Mouse (Mus musculus) cerebellum, postnatal 14 days (tissue): Measurements from ENCODE around the gene Pate3.
"Not testable (repeated sequence)": the region's sequence is repeated elsewhere in the genome, so short reads cannot be mapped to it uniquely, and the experiment has no call there.

Source experiments
- DNase-seq, 2 experiments: peaks; one replicate each; pipeline ENCODE4 v3.0.0; 2021; ENCODE audit warnings: mixed read lengths in 2 of 2

Pate3 gene

DNA sequence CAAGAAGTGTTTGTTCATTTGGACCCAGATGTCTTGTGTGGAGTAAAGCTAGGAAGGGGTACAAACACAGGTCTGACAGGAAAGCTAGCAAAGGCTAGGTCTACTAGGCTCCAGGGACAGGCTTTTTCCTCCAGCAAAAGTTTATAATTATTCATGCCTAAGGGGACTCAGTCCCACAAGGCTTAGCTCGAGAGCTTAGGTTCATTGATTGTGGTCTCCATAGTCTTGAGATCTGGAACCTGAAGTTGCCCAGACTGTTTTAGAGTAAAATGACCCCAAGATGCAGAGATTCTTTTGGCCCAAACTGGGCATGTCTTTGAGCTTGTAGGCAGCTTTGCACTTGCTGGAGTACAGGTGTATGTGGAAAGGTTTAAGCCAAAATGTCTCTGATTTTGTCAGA, at the start of gene Pate3:
Gene Pate3 (minus strand): TSS at position 101 of the 400 bp plus-strand sequence.
- DNase-seq = no peak

DNA sequence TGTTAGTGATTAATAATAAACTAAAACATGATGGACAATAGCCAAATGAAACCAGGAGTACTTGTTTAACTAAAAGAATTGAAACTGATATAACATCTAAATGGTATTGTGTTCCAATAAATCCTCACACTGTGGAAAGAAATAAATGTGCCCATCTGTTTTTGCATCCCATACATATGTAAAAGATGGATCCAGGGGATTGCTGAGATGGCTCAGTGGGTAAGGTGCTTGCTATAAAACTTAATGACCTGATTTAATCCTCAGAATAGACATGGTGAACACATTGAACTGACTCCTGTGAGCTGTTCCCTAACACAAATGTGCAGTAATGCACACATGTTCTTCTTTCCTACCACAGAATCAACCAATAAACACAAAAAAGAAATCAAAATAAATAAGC, 43.9 kb upstream of the Pate3 start:
- DNase-seq = no peak

DNA sequence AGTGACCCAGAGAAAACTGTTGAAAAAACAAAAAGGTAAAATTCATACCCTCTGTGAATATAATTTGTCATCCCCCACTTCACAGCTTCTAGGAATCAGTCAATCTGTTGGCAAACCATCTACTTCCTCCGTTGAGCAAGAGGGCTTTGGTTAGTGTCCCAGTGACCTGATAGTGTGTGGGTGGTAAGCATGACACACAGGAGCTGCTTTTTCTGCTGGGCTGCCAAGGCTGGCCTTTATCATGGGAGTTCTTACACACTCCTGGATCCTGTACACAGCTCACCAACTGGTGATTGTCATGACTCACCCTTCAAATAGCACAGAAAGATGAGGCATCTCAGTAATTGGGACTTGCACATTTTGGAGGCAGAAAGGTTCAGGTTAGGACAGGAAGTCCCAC, 39.0 kb upstream of the Pate3 start, which contains the start of gene Pate1:
Gene Pate1 (minus strand): TSS at position 378 of the 400 bp plus-strand sequence.
- no peak for DNase-seq

DNA sequence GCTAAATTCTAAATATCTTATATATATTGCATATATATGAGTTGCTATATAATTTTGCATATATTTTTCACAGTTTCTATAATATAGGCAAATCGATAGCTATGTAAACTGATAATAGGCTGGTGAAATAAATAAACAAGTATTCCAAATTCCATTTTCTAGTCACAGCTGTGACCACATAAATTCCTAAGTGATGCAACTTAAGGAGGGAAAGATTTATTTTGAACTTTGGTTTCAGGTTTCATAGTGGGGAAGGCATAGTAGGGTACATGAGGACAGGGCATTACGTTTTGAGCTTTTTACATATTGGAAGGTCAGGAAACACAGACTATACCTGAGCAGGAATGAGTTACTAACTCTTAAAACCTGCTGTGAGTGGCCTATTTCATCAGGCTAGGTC, 25.6 kb upstream of the Pate3 start:
- no peak for DNase-seq

DNA sequence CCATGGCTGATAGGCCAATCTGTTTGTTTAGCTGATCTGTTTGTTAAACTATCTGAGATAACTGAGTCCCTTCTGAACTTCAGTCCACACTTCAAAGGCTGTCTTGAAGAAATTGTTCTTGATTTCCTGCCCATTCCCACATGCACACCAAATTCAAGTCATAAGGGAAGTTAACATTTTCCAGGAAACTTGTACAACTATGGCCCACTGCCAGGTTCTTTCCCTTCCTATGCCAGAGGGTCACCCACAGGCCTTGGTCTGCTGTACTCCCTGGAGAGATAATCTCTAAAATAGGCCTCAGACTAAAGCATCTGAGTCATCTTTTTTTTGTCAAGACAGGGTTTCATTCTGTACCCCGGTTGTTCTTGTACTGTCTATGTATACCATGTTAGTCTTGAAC, 15.0 kb downstream of the Pate3 start:
- no peak for DNase-seq

DNA sequence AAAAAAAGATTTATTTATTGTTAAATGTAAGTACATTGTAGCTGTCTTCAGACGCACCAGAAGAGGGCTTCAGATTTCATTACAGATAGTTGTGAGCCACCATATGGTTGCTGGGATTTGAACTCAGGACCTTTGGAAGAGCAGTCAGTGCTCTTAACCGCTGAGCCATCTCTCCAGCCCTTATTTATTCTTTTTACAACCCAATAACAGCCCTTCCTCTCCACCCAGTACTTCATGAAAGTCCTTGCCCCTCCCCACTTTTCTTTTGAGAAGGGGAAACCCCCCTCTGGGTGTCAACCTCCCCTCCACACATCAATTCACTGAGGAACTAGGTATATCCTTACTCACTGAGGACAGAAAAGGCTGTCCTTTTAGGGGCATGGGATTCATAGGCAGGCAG, 31.2 kb downstream of the Pate3 start:
- DNase-seq = not testable (repeated sequence)

DNA sequence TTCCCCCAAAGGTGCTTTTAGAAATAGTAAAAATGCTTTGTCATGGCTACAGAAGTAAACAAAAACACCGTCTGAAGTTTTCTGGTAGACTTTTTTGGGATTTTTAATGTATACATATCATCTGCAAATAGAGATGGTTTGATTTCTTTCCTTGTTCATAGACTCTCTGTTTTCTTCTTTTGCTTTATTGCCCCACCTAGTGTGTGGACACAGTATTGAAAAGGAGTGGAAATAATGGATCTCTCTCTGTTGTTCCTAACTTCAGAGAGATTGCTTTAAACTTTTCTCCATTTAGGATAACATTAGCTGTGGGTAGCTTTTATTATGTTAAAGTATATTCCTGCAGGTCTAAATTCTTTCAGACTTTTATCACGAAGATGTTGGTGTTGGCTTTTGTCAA, 34.0 kb downstream of the Pate3 start:
- no peak for DNase-seq

DNA sequence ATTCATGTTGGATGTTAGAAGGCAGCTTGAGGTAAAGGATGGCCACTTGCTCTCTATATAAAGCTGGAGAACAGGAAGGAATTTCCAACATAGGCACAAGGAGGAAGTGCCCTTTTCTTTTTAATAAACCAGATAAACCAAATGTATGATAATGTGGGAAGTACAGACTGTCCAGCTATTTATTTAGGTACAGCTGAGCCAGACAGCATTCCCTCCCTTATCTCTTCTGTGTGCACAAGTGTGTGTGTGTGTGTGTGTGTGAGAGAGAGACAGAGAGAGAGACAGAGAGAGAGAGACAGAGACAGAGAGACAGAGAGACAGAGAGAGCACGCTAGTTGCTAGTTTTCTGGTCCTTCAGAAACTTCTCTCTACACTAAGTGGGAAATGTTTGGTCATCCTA, 36.2 kb downstream of the Pate3 start, which contains the start of gene Pate4:
Gene Pate4 (minus strand): TSS at position 101 of the 400 bp plus-strand sequence.
- no peak for DNase-seq

DNA sequence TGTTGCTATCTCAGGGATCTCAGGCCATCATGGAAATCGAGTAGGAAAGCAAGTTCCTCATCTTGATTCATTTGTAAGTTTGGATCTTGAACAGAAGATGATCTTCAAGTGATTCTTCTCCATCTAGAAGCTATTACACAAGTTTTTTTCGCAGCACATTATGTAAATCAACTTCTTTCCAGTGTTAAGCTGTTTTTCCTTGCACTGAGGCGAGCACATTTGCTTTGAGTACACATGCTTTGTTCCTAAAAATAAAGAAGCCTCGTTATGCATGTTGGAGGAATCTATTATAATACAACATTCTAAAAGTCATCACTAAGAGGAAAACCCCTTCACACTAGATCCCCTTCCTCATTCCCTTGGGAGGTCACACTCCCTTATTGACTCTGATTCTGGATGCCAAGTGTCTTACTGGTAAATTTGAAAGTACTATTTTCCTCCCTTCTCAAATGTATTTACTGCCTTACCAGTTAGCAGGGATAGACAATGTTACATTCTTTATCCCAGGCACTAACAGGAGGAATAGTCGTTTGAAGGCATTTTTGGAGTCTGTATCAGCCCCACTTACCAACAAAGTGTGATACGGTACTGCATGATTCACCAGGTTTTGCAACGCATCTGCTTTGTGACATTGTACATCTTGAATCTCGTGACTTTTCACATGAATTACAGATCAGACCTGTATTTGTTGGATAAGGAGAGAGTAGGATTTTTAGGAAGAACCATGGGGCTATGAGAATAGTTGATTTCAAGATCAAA, 40.2 kb downstream of the Pate3 start:
- no peak for DNase-seq
